Mouse (Mus musculus) liver, adult 2 months (tissue): ENCODE measurements at regions not wholly inside any gene's neighbourhood (a gene's known extent, or its start where the extent isn't known, plus 50 kb on each side); places are given as distances from the start of the nearest gene placed in this dataset.

Source experiments
- CTCF ChIP-seq: fragments of 200-500 bp; IDR thresholded peaks from 2 replicates; pipeline ENCODE4 v1.5.1; 2011; ENCODE audit warnings: low read depth, low read length, control low read depth
- POLR2A ChIP-seq: fragments of 200-500 bp; IDR thresholded peaks from 2 replicates; pipeline ENCODE4 v1.6.1; 2011; ENCODE audit warnings: low read length, control low read depth; ENCODE audit not compliant: insufficient read depth; ENCODE audit errors: extremely low read depth

DNA sequence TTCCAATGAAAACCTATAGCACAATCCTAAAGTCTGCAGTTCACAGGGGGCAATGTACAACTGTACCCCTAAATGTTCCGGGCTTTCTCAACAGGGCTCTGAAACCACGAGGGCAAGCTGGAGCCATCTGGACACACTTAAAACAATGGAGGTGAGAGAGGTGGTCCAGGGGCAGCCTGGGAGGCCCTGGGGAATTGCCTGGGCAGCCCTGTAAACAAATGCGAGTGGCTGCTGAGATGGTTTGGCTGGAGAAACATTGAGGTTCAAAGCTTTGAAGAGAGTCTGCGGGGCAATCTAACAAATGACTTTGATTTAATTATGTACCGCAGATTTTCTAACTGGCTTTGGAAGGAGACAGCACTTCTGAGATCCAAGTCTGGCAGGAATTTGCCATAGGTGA is 129.0 kb upstream of the Ngf start:
- no peak for TF ChIP-seq CTCF
- TF ChIP-seq POLR2A: no peak
